Mouse (Mus musculus) megakaryocyte, embryonic 14.5 days (primary cell): ENCODE data around the gene Hsd17b1.

Experiments used
- FLI1 ChIP-seq: IDR thresholded peaks from 2 replicates; pipeline ENCODE4 v1.6.1; 2012; ENCODE audit warnings: low read length, inconsistent platforms, mixed read lengths
- GATA1 ChIP-seq: IDR thresholded peaks from 3 replicates; pipeline ENCODE4 v1.6.1; 2012; ENCODE audit warnings: mixed read lengths, low read length, inconsistent platforms, borderline replicate concordance

DNA sequence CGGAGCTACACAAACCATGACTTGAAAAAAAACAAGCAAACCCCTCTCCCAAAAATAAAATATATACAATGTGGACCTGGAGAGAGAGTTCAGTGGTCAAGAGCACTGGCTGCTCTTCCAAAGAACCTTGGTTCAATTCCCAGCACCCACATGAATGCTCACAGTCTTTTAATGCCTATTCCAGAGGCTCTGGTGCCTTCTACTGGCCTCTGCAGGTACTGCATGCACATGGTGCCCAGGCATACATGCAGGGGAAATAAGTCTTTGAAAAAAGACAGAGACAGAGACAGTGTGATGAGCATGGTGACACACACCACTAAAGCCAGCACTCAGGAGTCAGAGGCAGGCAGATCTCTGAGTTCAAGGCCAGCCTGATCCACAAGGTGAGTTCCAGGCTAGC, 24.2 kb upstream of the Hsd17b1 start:
- TF ChIP-seq GATA1 (no peak), FLI1 (no peak)
